Mouse (Mus musculus) cerebellum, adult 11 months (tissue): ENCODE measurements around the gene Cyb5r3.
"Not testable (repeated sequence)": the region's sequence is repeated elsewhere in the genome, so short reads cannot be mapped to it uniquely, and the experiment has no call there.

Experiments
- DNase-seq: peaks from one replicate; pipeline ENCODE4 v3.0.0; 2022

Gene Cyb5r3

DNA sequence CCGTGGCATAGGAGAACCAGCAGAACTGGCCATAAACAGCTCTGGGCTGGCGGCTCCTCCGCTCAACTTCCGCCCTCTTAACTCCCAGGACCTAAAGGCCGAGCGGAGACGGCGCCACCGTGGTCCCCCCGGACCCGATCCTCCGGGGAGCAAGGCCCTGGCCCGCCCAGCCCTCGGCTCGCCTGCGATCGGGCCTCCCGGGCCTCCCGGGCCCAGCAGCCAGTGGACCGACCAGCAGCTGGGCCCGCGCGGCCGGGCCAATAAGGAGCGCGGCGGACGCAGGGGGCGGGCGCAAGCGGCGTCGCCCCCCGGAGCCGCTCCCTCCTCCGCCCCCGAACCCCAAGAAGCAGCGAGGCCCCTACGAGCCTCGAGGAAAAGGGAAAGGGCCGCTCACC, 23.6 kb downstream of the Cyb5r3 start:
- no peak for DNase-seq

DNA sequence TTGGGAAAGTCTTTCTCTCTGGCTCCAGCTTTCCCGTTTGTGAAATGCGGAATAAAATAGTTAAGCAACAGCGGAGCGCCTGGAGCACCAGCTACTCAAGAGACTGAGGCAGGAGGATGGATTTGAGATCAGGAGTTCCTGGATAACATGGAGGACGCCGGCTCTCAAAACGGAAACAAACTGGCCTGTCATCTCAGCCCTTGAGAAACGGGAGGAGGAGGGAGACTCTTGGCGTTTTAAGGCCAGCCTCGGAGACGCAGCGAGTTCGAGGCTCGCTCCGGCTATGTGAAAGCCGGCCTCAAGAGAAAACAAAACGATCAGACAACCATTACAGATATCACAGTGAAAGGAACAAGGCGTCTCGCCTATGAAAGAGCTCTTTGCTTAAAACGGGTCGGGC, 24.0 kb downstream of the Cyb5r3 start:
- DNase-seq, result no peak

DNA sequence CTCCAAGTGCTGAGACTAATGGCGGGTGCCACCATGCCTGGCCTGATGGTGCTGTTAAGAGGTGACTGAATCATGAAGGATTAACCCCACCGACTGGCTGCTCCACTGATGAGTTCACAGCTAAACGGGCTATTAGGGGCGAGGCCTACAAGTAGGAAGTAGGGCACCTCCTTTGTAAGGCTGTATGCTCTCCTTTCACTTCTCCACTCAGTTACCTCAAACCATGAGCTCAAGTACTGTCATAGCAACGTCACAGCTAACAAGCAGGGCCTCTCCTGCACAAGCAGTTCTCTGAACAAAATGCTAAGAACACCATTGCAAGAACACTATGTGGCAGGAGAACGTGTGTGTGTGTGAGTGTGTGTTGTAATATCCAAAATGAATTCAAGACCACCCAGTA, 26.9 kb downstream of the Cyb5r3 start:
- no peak for DNase-seq

DNA sequence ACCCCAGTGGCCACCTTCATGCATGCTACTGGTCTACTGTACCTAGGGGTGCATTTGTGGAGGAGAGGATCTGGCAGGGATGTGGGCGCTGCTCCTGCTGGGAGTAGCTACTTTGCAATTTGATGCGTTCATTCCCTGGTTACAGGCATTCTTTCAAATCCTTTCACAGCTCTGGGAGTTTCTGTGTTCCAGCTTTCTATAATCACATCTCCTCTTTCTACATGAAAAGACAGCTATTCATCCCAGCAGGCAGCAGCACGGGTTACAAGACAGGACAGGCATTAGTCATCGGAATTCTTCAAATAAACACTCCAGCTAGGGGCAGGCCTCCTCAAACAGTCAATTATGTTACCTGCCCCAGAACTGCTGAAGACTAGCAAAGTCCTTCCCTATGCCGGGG, 29.5 kb downstream of the Cyb5r3 start:
- no peak for DNase-seq

DNA sequence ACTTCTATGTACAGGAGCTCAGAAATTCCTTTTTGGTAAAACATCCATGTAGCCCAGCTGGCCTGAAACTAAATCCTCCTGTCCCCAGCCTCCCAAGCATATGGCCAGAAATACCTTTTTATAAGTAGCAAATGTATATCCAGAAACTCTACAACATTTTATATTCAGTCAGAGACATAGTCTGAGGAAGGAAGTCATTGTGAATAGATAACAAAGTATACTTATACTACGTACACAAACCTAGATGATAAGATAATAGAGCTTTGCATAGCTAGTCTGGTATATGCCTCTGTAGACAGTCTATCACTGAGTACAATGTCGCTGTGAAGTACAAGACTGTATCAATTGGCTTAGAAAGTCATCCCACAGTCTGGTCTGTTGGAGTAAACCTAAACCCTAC, 36.7 kb downstream of the Cyb5r3 start:
- no peak for DNase-seq

DNA sequence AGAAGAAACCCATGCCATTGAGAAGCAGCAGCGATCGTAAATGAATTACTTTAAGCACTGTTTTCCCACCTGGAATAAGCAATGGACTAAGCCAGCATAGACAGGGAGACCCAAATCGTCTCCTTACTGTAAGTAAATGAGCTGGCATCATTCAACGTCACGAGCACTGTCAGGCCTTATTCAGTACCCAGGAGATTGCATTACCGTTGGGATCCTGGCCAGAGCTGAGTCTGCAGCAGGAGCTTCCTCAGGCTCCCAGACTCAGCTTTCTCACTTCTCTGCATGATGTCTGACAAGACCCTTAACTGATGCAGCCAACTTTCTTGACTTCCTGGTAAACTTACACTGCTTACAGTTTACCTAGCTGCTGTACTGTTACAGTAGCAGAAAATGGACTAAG, 37.7 kb downstream of the Cyb5r3 start:
- no peak for DNase-seq

DNA sequence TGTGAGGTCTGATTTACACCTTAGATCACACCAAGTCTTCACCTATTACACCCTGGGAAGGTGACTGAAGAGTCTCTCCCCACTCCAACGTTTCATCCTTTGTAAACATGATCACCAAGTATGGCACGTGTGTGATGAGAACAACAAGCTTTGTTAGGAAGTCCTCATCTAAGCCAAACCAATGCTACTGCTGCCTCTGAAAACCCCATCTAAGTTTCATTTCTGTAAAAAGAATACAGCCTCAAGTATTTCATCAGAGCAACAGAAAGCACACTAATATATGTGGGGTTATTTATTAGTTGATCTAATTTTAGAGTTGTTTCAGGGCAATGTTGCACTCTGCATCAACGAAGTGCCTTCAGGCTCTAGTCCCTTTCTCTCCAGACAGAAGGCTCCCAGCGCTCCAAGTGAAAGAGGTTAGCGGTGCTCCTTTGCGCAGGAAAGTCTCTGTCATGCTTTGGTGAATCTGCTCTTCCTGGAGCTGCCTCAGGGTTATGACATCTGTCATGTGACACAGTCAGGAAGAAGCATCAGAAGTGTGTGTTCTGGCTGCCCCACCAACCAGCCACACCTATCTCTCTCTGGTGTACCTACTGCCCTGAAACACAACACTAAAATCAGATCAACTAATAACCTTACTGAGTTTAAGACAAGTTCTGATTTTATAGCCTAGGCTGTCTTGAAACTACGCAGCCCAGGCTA, 42.7 kb downstream of the Cyb5r3 start:
- no peak for DNase-seq

DNA sequence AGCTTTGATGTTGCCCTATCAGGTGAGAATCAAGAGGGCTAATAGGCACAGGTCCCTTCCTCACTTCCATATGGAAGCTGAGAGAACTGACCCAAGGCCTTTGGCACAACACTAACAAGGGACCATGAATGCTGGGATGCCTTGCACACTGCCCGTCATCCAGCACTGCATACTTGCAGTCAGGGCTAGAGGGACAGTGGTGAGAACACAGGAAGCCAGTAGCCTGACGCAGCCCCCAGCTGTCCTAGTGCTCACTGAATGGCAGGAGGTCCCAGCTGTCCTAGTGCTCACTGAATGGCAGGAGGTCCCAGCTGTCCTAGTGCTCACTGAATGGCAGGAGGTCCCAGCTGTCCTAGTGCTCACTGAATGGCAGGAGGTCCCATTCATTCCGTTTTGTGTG, 45.4 kb downstream of the Cyb5r3 start:
- DNase-seq, result not testable (repeated sequence)

DNA sequence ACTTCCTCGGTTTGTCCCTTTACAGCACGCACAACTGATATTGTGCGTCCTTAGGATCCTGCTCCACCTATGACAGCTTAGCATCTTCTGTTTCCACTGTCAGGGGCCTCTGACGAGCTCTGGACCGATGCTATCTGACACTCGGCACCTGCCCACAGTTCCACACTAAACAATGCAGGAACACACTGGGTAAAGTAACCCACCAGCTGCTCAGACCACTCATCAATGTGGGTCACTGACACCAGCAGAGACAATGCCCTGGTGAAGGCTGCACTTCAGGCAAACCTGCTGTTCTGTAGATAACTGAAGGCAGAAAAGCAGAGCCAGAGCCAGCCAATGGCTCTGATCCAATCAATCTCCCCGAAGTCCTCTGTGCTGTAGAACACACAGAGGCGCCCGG, 45.8 kb downstream of the Cyb5r3 start:
- no peak for DNase-seq

DNA sequence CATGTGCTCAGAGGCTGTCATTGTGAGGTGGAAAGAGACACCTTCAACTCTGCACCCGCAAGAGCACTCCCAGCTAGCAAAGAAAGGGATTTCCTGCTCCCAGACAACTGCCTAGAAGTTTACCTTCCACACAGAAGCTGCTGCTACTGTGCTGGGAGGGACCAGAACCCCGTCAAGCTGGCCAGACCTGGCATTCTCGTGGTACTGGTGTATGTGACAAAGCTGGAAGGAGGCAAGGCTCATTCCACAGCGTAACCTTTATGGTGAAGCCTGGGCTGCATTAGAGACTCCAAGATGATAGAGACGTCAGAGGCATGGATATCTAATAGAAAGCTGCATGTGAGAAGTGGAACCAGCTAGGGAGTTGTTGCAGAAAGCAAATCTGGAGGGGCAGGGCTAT, 47.8 kb downstream of the Cyb5r3 start:
- DNase-seq, result no peak

DNA sequence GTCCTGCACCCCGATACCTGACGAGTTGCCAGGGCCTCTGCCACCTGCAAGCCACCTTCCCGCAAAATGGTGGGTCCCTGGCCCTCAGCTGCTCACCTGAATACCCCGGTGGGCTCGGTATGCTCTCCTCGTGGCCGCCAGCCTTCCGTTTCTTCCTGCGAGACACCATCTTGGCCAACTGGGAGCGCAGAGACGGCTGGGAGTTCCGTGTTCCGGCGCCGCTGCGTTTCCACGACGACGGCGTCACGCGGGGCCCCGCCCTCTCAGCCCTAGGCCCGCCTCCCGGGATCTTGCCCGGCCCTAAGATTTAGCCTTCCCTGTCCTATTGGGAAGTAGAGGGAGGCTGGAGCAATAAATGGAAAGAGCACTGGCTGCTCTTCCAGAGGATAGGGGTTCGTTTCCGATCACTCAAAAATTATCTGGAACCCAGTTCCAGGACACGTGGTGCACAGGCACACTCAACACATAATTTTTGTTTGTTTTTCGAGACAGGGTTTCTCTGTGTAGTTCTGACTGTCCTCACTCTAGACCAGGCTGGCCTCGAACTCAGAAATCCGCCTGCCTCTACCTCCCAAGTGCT, 49.7 kb downstream of the Cyb5r3 start, which contains the start of gene Rrp7a:
Gene Rrp7a (minus strand): TSS at position 236 of the 580 bp plus-strand sequence.
- DNase-seq, result peak; percentile 85

DNA sequence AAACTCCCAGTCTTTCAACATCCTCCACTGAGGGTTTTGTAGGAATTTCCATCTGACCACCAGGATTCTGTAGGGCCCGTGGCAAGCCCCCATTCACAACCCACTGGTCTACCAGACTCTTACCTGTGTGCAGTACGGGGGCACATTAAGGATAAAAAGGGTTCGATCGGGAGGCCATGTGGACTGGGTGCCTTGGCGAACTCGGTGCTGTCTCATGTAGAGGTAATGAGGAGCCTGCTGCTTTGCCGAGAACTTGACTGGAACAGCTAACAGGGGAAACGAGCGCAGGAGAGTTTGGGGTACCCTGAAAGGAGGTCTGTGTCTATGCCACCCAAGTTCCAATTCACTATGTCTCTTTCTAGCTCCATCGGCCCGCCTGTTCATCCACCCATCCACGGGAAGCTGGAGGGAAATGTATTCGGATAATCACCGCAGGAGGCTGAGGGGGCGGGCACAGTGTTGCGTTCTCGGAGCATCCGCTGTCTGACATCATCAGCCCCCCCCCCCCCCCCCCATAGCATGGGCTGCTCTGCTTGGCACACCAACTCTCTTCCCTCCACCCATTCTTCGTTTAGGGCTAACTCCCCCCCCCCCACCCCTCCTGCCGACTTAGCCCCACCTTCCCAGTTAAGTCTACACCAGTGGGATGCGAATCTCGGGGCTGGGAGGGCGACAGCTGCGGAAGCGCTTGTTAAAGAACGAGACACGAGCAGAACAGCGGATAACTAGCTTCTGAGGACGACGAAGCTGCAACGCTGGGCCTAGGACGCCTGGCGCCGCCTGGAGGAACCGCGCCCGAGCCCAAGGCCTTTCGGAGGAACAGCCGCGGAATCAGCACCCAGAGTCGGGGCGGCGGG, 50.5 kb downstream of the Cyb5r3 start:
- peak; percentile 39 for DNase-seq

DNA sequence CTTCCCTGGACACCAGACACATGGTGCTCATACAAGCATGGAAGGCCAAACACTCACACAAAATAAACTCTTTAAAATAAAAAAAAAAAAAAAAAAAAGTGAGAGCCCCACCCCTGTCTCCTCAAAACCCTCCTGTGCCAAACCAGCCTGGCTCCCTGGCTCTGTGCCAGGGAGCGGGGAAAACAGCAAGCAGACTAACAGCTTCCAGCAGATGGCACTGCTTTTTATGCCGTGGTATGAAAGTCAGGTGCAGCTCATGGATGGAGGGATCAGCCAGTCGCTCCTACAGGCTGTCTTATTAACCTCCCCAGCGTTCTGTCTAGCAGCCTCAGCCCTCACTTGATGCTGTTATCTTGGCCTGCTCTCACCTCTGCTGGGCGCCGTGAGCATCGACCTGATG, 54.0 kb downstream of the Cyb5r3 start:
- peak; percentile 53 for DNase-seq

DNA sequence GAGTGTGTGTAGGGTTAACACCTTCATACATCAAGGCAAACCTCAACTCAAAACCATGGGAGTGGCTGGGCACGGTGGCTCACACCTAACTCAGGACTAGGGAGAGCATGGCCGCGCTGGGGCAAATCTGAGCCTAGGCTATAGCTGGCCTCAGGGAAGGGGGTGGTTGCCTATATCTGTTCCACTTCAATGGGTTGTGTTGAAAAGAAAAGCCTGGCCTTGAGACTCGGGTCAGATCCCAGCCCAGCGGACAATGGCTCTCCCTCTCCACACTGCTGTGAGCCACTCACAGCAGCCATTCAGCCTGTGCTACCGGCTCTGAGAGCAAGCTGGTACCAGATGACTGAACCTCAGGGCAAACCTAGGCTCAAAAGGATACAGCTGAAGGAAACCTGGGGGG, 57.3 kb downstream of the Cyb5r3 start:
- no peak for DNase-seq

DNA sequence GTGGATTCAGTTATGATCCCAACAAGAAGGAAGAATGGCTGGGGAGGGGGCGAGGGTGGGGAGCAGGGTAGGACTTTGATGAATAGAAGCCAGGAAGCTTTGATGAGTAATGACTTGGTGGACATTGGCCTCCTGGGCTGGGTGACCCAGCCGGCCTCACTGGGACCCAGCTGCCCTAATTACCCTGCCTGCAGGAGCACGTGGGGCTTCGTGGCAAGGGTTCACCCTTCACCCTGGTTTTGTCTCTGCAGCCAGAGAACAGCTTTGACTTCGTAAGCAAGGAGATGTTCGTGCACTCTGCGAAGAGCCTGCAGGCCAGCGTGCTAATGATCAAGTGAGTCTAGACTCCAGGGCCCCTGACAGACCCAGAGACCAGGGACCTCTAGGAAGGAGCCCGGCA, 58.3 kb downstream of the Cyb5r3 start:
- no peak for DNase-seq

DNA sequence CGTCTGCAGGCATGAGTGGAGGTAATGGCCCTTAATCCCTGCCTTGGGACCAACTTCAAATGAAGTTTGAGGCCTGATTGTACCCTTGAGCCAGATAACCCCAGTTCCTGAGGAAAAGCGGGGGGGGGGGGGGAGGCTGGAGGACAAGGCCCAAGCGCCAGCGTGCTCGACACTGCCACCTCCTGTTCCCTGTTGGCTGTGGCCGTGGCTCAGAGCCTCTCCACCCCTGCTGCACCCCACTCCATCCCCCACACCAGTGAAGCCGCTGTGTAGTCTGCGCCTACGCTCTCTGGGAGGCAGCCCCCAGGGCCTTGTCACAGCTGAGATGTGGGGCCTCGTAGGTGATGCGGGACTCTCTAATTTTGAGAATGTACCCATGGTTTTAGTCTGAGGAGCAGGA, 59.5 kb downstream of the Cyb5r3 start:
- DNase-seq, result peak; percentile 26

DNA sequence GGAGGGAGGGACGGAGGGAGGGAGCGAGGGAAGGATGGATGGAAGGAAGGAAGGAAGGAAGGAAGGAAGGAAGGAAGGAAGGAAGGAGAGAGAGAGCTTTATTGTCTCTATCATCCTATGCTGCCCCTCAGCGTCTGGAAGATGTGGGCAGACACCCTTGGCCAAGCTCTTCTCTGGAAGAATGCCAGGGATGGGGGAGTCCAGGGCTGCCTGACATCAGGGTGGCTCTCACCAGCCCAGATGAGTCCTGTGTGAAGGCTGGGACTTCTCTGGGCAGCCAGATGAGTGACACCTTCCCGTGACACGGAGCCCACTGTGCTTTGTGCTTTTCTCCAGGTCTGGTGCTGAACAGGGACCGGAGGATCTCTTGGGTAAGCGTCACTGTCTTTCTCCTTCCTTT, 60.5 kb downstream of the Cyb5r3 start:
- no peak for DNase-seq

DNA sequence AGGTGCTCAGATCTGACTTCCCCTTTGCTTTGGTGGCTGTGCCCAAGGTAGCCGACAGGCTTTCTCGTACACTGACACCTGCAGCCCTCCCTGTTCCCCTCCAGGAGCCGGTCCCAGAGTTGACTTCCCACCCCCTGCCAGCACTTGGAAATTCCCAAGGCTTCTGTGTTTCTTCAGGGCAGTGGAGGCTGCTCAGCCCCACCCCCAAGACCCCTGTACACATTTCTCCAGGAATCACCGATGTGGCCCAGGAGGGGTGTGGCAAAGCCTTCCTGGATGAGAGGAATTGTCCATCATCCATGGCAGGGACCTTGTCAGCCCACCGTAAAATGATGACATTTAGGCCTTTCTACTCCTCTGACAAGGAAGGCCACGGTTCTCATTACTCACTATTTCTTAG, 61.1 kb downstream of the Cyb5r3 start:
- DNase-seq, result no peak

DNA sequence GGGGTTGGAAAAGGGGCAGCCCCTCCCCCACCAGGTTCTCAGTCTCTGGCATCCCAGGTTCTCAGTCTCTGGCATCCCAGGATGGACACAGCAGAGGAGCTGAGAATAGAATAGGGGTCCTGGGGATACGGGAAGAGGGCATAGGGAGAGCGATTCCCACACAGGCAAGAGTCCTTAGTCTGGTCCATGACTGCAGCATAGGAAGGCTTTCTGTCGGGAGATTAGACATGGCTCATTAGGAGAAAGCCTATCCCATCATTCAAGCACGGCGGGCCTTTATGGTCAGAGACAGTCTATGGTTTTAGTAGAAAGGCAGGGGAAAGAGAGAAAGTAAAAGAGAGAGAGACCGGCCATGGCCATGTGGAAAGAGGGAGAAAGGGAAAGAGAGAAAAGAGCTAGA, 64.6 kb downstream of the Cyb5r3 start:
- no peak for DNase-seq

DNA sequence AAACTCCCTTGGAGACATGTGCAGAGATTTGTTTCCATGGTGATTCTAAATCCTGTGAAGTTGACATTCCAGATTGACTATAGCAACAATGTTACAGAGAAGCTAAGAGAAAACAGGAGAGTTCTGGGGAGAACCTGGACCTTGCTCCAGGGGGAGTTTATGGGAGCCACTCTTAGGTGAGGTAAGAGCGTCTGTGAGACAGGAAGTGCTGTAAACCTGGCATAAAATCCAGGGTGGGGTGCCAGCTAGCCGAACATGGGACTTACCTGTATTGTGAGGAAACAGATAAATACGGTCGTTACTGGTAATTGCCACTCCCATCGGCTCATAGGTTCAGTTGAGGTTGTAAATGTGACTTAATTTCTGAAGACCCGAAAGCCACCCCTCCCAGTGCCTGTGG, 66.0 kb downstream of the Cyb5r3 start:
- no peak for DNase-seq
